Mouse (Mus musculus): Measurements from ENCODE around the gene Moap1. TPM values are rescaled to one million over a fixed set of nuclear protein-coding genes. Genes with fewer than 3 reads are reported as not detected.

The Moap1 gene
- polyA plus RNA-seq, 1 experiment from 2014 or later, result 4.7 TPM

GRCm38 (mm10) chr12:102758403-102758756 lies 14.9 kb upstream of the Moap1 start, which contains the start of gene Gm20604:
Gene Gm20604 (minus strand): TSS chr12:102758672.
- Histone ChIP-seq H3K4me3 (ENCODE audit: inconsistent target) (peak within 1 kb of the TSS; percentile 90), H3K27ac (peak within 1 kb of the TSS; percentile 58), H3K79me2 (ENCODE audit: inconsistent target) (peaks cover 78% of the 10 kb centered on the region), H3K36me3 (ENCODE audit: inconsistent target) (peaks cover 11% of the 10 kb centered on the region; the same call in 1 of the 2 replicates)
- 0% methylated on average over 9 of the region's 10 CpGs for WGBS (ENCODE audit: missing documents)

GRCm38 (mm10) chr12:102757689-102758402 lies 14.4 kb upstream of the Moap1 start, which contains the start of the genes Gm28051, Gon7 and Ubr7:
Gene Gm28051 (minus strand): TSS chr12:102757765.
Gene Gon7 (minus strand): TSS chr12:102757803.
Gene Ubr7 (plus strand): TSS chr12:102757967.
- peak within 1 kb of the TSS; percentile 90 for H3K4me3 ChIP-seq (ENCODE audit: inconsistent target)
- H3K36me3 ChIP-seq (ENCODE audit: inconsistent target), result peaks cover 11% of the 10 kb centered on the region; the same call in 1 of the 2 replicates
- whole genome bisulfite sequencing (ENCODE audit: missing documents), result under 1% methylated on average over 68 of the region's 73 CpGs
- H3K79me2 ChIP-seq (ENCODE audit: inconsistent target), result peaks cover 84% of the 10 kb centered on the region
- H3K27ac ChIP-seq, result peak within 1 kb of the TSS; percentile 58

GRCm38 (mm10) chr12:102757055-102757688 lies 13.7 kb upstream of the Moap1 start:
- WGBS (ENCODE audit: missing documents), result 3% methylated on average over 43 of the region's 46 CpGs
- Histone ChIP-seq H3K27ac (peak overlapping the region; percentile 51), H3K79me2 (ENCODE audit: inconsistent target) (peaks cover 90% of the 10 kb centered on the region), H3K36me3 (ENCODE audit: inconsistent target) (peaks cover 6% of the 10 kb centered on the region; the same call in 1 of the 2 replicates), H3K4me3 (ENCODE audit: inconsistent target) (peak overlapping the region; percentile 73)

GRCm38 (mm10) chr12:102756304-102756703 lies 12.8 kb upstream of the Moap1 start:
- H3K27ac ChIP-seq, result no peak overlapping the region
- H3K36me3 ChIP-seq (ENCODE audit: inconsistent target), result no peaks in the 10 kb centered on the region
- peaks cover 92% of the 10 kb centered on the region for H3K79me2 ChIP-seq (ENCODE audit: inconsistent target)
- 89% methylated on average over 7 of the region's 7 CpGs for WGBS (ENCODE audit: missing documents)
- peak overlapping the region; percentile 73; the same call in 1 of the 2 replicates for H3K4me3 ChIP-seq (ENCODE audit: inconsistent target)

- peak overlapping the region; percentile 45 for H3K27ac ChIP-seq
- H3K79me2 ChIP-seq (ENCODE audit: inconsistent target), result peaks cover 85% of the 10 kb centered on the region
- no peaks in the 10 kb centered on the region for H3K36me3 ChIP-seq (ENCODE audit: inconsistent target)
- H3K4me3 ChIP-seq (ENCODE audit: inconsistent target), result no peak overlapping the region
- 29% methylated on average over 3 of the region's 3 CpGs for WGBS (ENCODE audit: missing documents)
These were observed 4.8 kb upstream of the Moap1 start for GRCm38 (mm10) chr12:102748256-102748655.

- Histone ChIP-seq H3K36me3 (ENCODE audit: inconsistent target) (no peaks in the 10 kb centered on the region), H3K27ac (peak overlapping the region; percentile 90), H3K4me3 (ENCODE audit: inconsistent target) (peak overlapping the region; percentile 81), H3K79me2 (ENCODE audit: inconsistent target) (peaks cover 51% of the 10 kb centered on the region)
- 8% methylated on average over 6 of the region's 6 CpGs for WGBS (ENCODE audit: missing documents)
These were observed 1.4 kb upstream of the Moap1 start for GRCm38 (mm10) chr12:102744839-102745238.

- 1% methylated on average over 33 of the region's 33 CpGs for WGBS (ENCODE audit: missing documents)
These were observed 349 bp downstream of the Moap1 start for GRCm38 (mm10) chr12:102743036-102743588.

GRCm38 (mm10) chr12:102742056-102742455 lies 1.4 kb downstream of the Moap1 start:
- no peak overlapping the region for H3K4me3 ChIP-seq (ENCODE audit: inconsistent target)
- WGBS (ENCODE audit: missing documents), result 93% methylated on average over 7 of the region's 7 CpGs
- no peaks in the 10 kb centered on the region for H3K36me3 ChIP-seq (ENCODE audit: inconsistent target)
- H3K79me2 ChIP-seq (ENCODE audit: inconsistent target), result peaks cover 33% of the 10 kb centered on the region
- H3K27ac ChIP-seq, result no peak overlapping the region

More at GRCm38 (mm10) chr12:102743036-102743588, 349 bp downstream of the Moap1 start:
- H3K79me2 ChIP-seq (ENCODE audit: inconsistent target), result peaks cover 39% of the 10 kb centered on the region
- H3K36me3 ChIP-seq (ENCODE audit: inconsistent target), result no peaks in the 10 kb centered on the region
- H3K4me3 ChIP-seq (ENCODE audit: inconsistent target), result peak overlapping the region; percentile 57
- peak overlapping the region; percentile 44 for H3K27ac ChIP-seq

GRCm38 (mm10) chr12:102740285-102740684 lies 3.2 kb downstream of the Moap1 start:
- 67% methylated on average over 3 of the region's 3 CpGs for WGBS (ENCODE audit: missing documents)
- Histone ChIP-seq H3K27ac (no peak overlapping the region), H3K4me3 (ENCODE audit: inconsistent target) (no peak overlapping the region), H3K36me3 (ENCODE audit: inconsistent target) (no peaks in the 10 kb centered on the region), H3K79me2 (ENCODE audit: inconsistent target) (peaks cover 15% of the 10 kb centered on the region)

- H3K36me3 ChIP-seq (ENCODE audit: inconsistent target), result no peaks in the 10 kb centered on the region
- H3K4me3 ChIP-seq (ENCODE audit: inconsistent target), result no peak overlapping the region
- WGBS (ENCODE audit: missing documents), result 93% methylated on average over 5 of the region's 5 CpGs
- H3K27ac ChIP-seq, result no peak overlapping the region
- peaks cover 3% of the 10 kb centered on the region for H3K79me2 ChIP-seq (ENCODE audit: inconsistent target)
These were observed 4.4 kb downstream of the Moap1 start for GRCm38 (mm10) chr12:102739096-102739495.

- WGBS (ENCODE audit: missing documents), result 23% methylated on average over 4 of the region's 5 CpGs
- Histone ChIP-seq H3K27ac (no peak overlapping the region), H3K79me2 (ENCODE audit: inconsistent target) (no peaks in the 10 kb centered on the region), H3K4me3 (ENCODE audit: inconsistent target) (no peak overlapping the region), H3K36me3 (ENCODE audit: inconsistent target) (no peaks in the 10 kb centered on the region)
These were observed 10.1 kb downstream of the Moap1 start for GRCm38 (mm10) chr12:102733381-102733780.

GRCm38 (mm10) chr12:102730798-102731619 lies 12.5 kb downstream of the Moap1 start:
- no peaks in the 10 kb centered on the region for H3K79me2 ChIP-seq (ENCODE audit: inconsistent target)
- H3K36me3 ChIP-seq (ENCODE audit: inconsistent target), result no peaks in the 10 kb centered on the region
- no peak overlapping the region for H3K27ac ChIP-seq
- no peak overlapping the region for H3K4me3 ChIP-seq (ENCODE audit: inconsistent target)
- 58% methylated on average over 15 of the region's 16 CpGs for WGBS (ENCODE audit: missing documents)

GRCm38 (mm10) chr12:102729855-102730797 lies 13.3 kb downstream of the Moap1 start:
- whole genome bisulfite sequencing (ENCODE audit: missing documents), result 54% methylated on average over 26 of the region's 26 CpGs
- Histone ChIP-seq H3K27ac (no peak overlapping the region), H3K36me3 (ENCODE audit: inconsistent target) (no peaks in the 10 kb centered on the region), H3K4me3 (ENCODE audit: inconsistent target) (no peak overlapping the region), H3K79me2 (ENCODE audit: inconsistent target) (no peaks in the 10 kb centered on the region)

Measured in macrophage (primary cell).